Mouse (Mus musculus) lung, embryonic 14.5 days (tissue): ENCODE results near the gene Trappc3l. TPM values are rescaled to one million over a fixed set of nuclear protein-coding genes. Genes with fewer than 3 reads are reported as not detected.

Experiments
- ATAC-seq: fragments of 200-750 bp; cut with Nextera tagmentation; 2 replicates; pipeline ENCODE4 v1.8.0; 2017; ENCODE audit warnings: mild to moderate bottlenecking, moderate TSS enrichment, moderate library complexity; ENCODE audit not compliant: insufficient read depth
- DNase-seq: peaks from one replicate; pipeline ENCODE4 v3.0.0-alpha.2; 2015
- H3K27ac ChIP-seq: fragments of 300-500 bp; sonication (generic); 2 replicates; pipeline ENCODE4 v1.5.1; 2014; ENCODE audit warnings: low read depth, mild to moderate bottlenecking, moderate library complexity
- H3K27me3 ChIP-seq: fragments of 300-500 bp; sonication (generic); 2 replicates; pipeline ENCODE4 v1.6.1; 2014; ENCODE audit warnings: low read length, control low read depth; ENCODE audit not compliant: insufficient read depth
- H3K36me3 ChIP-seq: fragments of 300-500 bp; sonication (generic); 2 replicates; pipeline ENCODE4 v1.6.1; 2014; ENCODE audit warnings: control low read depth; ENCODE audit not compliant: insufficient read depth
- H3K4me1 ChIP-seq: fragments of 300-500 bp; sonication (generic); 2 replicates; pipeline ENCODE4 v1.6.1; 2014; ENCODE audit warnings: antibody characterized with exemption, control low read depth; ENCODE audit not compliant: insufficient read depth
- H3K4me2 ChIP-seq: fragments of 300-500 bp; sonication (generic); 2 replicates; pipeline ENCODE4 v1.6.1; 2014; ENCODE audit warnings: mild to moderate bottlenecking
- H3K4me3 ChIP-seq: fragments of 300-500 bp; sonication (generic); 2 replicates; pipeline ENCODE4 v1.5.1; 2014; ENCODE audit warnings: low read depth, low read length
- H3K9ac ChIP-seq: fragments of 300-500 bp; sonication (generic); 2 replicates; pipeline ENCODE4 v1.6.1; 2014
- H3K9me3 ChIP-seq: fragments of 300-500 bp; sonication (generic); 2 replicates; pipeline ENCODE4 v1.6.1; 2016; ENCODE audit warnings: low read depth, low read length, control low read depth
- CTCF ChIP-seq: IDR thresholded peaks from 2 replicates; pipeline ENCODE4 v1.5.1; 2016; ENCODE audit warnings: antibody characterized with exemption, low read depth
- WGBS: fragments of 180-500 bp; shearing (Covaris S2); extraction: QIAGEN DNeasy Blood & Tissue Kit; methylation state at CpG from one replicate; pipeline ENCODE4 v1.1.7; 2014; 5-methylcytosine and 5-hydroxymethylcytosine counted together
- polyA plus RNA-seq: library from polyadenylated mRNA; unstranded; fragments of >200 nt; fragmentation: Nextera tagmentation; extraction: Ambion mirVana; gene quantifications from 2 replicates; pipeline ENCODE4 v1.2.1, GENCODE M21; 2014

The Trappc3l gene
- polyA plus RNA-seq, 1 experiment from 2014 or later = not detected

GRCm38 (mm10) chr10:34070999-34071492, 33.6 kb downstream of the Trappc3l start:
- no peak overlapping the region for H3K9ac ChIP-seq
- no peaks in the 10 kb centered on the region for H3K36me3 ChIP-seq
- no peak overlapping the region for H3K4me3 ChIP-seq
- TF ChIP-seq CTCF = no peak
- ATAC-seq = no peak
- no peaks in the 10 kb centered on the region for H3K27me3 ChIP-seq
- no peak for DNase-seq
- H3K27ac ChIP-seq = no peak overlapping the region
- no peaks in the 10 kb centered on the region for H3K4me1 ChIP-seq
- no peak overlapping the region for H3K4me2 ChIP-seq
- 35% methylated on average over 5 of the region's 5 CpGs for WGBS
- no peaks in the 10 kb centered on the region for H3K9me3 ChIP-seq

GRCm38 (mm10) chr10:34071650-34072049, 34.3 kb downstream of the Trappc3l start:
- no peak for ATAC-seq
- WGBS = 56% methylated on average over 2 of the region's 2 CpGs

GRCm38 (mm10) chr10:34074522-34075200, 37.3 kb downstream of the Trappc3l start:
- Histone ChIP-seq H3K4me2 (no peak overlapping the region), H3K27me3 (no peaks in the 10 kb centered on the region), H3K9me3 (no peaks in the 10 kb centered on the region), H3K36me3 (no peaks in the 10 kb centered on the region), H3K9ac (no peak overlapping the region), H3K27ac (no peak overlapping the region), H3K4me3 (no peak overlapping the region), H3K4me1 (no peaks in the 10 kb centered on the region)
- ATAC-seq (no peak), DNase-seq (no peak)
- TF ChIP-seq CTCF = no peak
- WGBS = 60% methylated on average over 5 of the region's 5 CpGs

More at GRCm38 (mm10) chr10:34071650-34072049, 34.3 kb downstream of the Trappc3l start:
- TF ChIP-seq CTCF = no peak
- Histone ChIP-seq H3K4me3 (no peak overlapping the region), H3K9ac (no peak overlapping the region), H3K36me3 (no peaks in the 10 kb centered on the region), H3K4me2 (no peak overlapping the region), H3K9me3 (no peaks in the 10 kb centered on the region), H3K27me3 (no peaks in the 10 kb centered on the region), H3K4me1 (no peaks in the 10 kb centered on the region), H3K27ac (no peak overlapping the region)
- peak; percentile 25 for DNase-seq

- DNase-seq = peak; percentile 55
Observed at GRCm38 (mm10) chr10:34086514-34086913, 49.1 kb downstream of the Trappc3l start.

GRCm38 (mm10) chr10:34088515-34088914, 51.1 kb downstream of the Trappc3l start:
- H3K4me1 ChIP-seq = no peaks in the 10 kb centered on the region
- no peak overlapping the region for H3K9ac ChIP-seq
- H3K27me3 ChIP-seq = no peaks in the 10 kb centered on the region
- H3K4me3 ChIP-seq = no peak overlapping the region
- 67% methylated on average over 2 of the region's 2 CpGs for WGBS
- H3K36me3 ChIP-seq = no peaks in the 10 kb centered on the region
- H3K27ac ChIP-seq = no peak overlapping the region; the same call in 1 of the 2 replicates
- peak; percentile 57 for DNase-seq
- no peak for TF ChIP-seq CTCF
- no peak overlapping the region for H3K4me2 ChIP-seq
- H3K9me3 ChIP-seq = no peaks in the 10 kb centered on the region
- peak; percentile 58; the same call in 1 of the 2 replicates for ATAC-seq

More at GRCm38 (mm10) chr10:34086514-34086913, 49.1 kb downstream of the Trappc3l start:
- ATAC-seq = peak; percentile 67; the same call in 1 of the 2 replicates
- 56% methylated on average over 1 of the region's 1 CpGs for whole genome bisulfite sequencing
- H3K9ac ChIP-seq = no peak overlapping the region
- H3K4me2 ChIP-seq = no peak overlapping the region
- TF ChIP-seq CTCF = no peak
- no peaks in the 10 kb centered on the region for H3K36me3 ChIP-seq
- no peaks in the 10 kb centered on the region for H3K4me1 ChIP-seq
- H3K9me3 ChIP-seq = no peaks in the 10 kb centered on the region
- H3K27ac ChIP-seq = peak overlapping the region; percentile 24; the same call in 1 of the 2 replicates
- no peaks in the 10 kb centered on the region for H3K27me3 ChIP-seq
- no peak overlapping the region for H3K4me3 ChIP-seq

- DNase-seq (no peak), ATAC-seq (no peak)
- H3K9ac ChIP-seq = no peak overlapping the region
- no peak for TF ChIP-seq CTCF
- H3K27ac ChIP-seq = no peak overlapping the region
- no peaks in the 10 kb centered on the region for H3K4me1 ChIP-seq
- H3K27me3 ChIP-seq = no peaks in the 10 kb centered on the region
- H3K4me2 ChIP-seq = no peak overlapping the region
- no peak overlapping the region for H3K4me3 ChIP-seq
- H3K9me3 ChIP-seq = no peaks in the 10 kb centered on the region
- WGBS = 76% methylated on average over 3 of the region's 3 CpGs
- no peaks in the 10 kb centered on the region for H3K36me3 ChIP-seq
Observed at GRCm38 (mm10) chr10:34089517-34089916, 52.1 kb downstream of the Trappc3l start.

- no peaks in the 10 kb centered on the region for H3K27me3 ChIP-seq
- no peak for ATAC-seq
- H3K36me3 ChIP-seq = no peaks in the 10 kb centered on the region
- H3K4me2 ChIP-seq = no peak overlapping the region
- peak; percentile 85 for DNase-seq
- 88% methylated on average over 1 of the region's 1 CpGs for WGBS
- no peak for TF ChIP-seq CTCF
- H3K9me3 ChIP-seq = no peaks in the 10 kb centered on the region
- H3K4me3 ChIP-seq = no peak overlapping the region
- no peaks in the 10 kb centered on the region for H3K4me1 ChIP-seq
- H3K9ac ChIP-seq = no peak overlapping the region
- H3K27ac ChIP-seq = no peak overlapping the region
Observed at GRCm38 (mm10) chr10:34090481-34090880, 53.1 kb downstream of the Trappc3l start.
